Mouse (Mus musculus) lung, adult 18-20 months (tissue): ENCODE results near the gene Tmem198.

ENCODE experiments used
- DNase-seq, 2 experiments: peaks; one replicate each; pipeline ENCODE4 v3.0.0; 2022; ENCODE audit warnings: mixed read lengths in 2 of 2

Gene Tmem198

DNA sequence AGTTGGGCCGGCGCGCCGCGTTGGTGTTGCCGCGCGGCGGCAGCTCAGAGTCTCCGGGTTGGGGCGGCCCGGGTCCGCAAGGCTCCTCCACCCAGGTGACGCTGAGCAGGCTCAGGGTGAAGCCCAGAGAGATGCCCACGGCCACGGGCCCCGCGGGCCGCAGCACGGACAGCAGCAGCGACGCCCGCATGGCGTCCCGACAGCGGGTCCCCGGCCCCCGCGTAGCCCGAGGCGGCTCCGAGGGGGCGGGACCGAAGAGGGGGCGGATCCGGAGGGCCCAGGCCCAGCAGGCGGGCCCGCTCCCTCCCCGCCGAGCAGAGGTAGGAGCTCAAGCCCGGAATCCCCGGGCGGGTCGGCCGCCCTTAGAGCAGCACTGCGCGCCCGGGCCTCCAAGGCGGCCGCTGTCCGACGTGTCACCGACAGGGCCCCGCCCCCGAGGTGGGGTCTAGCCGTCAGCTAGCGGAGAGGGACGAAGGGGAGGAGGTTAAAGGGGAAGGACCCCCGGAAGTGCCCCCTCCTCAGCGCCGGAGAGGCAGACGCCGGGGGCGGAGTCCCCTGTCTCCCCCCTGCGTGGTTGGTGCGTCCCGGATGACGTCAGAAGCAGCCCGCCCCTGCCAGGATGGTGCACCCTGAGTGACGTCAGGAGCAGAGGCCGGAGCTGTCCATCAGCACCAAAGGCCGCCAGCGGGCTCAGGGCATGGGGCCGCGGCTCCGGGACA lies at the start of gene Tmem198, which contains the start of gene Chpf:
Tmem198 (plus strand) TSS at position 617 of the 719 bp plus-strand sequence.
Chpf (minus strand) TSS at position 392 of the 719 bp plus-strand sequence.
- peak; percentile 96 to 97 for DNase-seq

- peak; percentile 85 to 90 for DNase-seq
Measured at GRCm38 (mm10) chr1:75435475-75436328, 43.6 kb upstream of the Tmem198 start, which contains the start of gene Gmppa. TSS of gene Gmppa (plus strand) at chr1:75435930.

- no peak for DNase-seq
Measured at GRCm38 (mm10) chr1:75438782-75439181, 40.5 kb upstream of the Tmem198 start.

- DNase-seq = no peak
Measured at GRCm38 (mm10) chr1:75440661-75441060, 38.7 kb upstream of the Tmem198 start.

- DNase-seq = no peak
Measured at GRCm38 (mm10) chr1:75441471-75441996, 37.8 kb upstream of the Tmem198 start.

- DNase-seq = no peak
Measured at GRCm38 (mm10) chr1:75442171-75442570, 37.2 kb upstream of the Tmem198 start.

DNA sequence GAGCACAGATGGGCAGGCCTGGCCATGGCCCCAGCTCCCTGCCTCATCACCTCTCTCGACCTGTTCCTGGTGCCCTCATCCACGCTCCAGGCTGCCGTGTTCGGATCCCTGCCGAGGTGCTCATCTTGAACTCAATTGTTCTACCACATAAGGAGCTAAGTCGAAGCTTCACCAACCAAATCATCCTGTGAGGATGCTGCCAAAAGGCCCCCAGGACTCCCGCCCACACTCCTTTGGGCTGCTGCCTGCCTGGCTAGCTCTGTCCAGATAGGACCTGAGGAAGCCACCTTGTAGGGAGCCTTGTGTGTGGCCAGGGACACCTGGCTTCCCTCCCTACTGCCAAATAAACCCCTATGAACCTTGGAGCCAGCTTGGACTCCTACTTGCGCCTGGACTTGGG lies 36.5 kb upstream of the Tmem198 start:
- DNase-seq = no peak

DNA sequence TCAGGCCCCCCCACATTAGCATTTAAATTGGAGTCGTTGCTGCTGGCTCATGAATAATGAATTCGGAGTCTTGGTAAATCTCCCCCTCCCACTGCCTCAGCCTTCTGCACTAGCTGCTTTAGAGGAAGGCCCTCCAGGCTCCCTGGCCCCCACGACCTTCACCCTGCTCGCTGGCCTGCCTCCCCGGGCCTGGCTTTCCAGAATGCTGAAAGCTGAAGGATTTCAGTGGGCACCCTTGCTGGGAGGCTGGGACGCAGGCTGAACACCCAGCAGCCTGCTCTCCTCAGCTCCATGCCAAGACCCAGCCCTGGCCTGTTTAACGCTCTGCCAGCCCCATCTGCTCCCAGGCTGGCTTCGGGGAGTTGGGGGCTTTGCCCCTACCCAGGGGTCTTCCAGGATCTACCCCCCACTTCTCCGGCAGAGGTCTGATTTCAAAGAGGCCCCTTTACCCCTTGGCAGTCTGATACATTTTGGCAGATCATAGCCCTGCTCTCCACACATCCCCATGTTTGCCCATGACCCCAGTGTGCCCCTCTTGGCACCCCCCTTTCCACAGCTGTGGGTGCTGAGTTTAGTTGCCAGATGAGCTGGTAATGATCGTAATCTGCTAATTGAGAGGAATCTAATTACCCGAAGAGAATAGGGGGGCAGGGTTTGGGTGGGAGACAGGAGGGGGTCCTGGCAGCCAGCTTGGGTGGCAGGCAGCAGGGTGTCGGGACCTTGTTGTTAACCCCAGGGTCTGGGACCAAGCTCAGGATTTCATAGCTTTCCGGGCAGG lies 35.9 kb upstream of the Tmem198 start:
- DNase-seq = no peak

GRCm38 (mm10) chr1:75444208-75444607 lies 35.1 kb upstream of the Tmem198 start:
- DNase-seq = no peak

GRCm38 (mm10) chr1:75445141-75445701 lies 34.1 kb upstream of the Tmem198 start:
- no peak for DNase-seq

- DNase-seq = peak; percentile 60 to 66
Measured at GRCm38 (mm10) chr1:75445751-75446611, 33.4 kb upstream of the Tmem198 start.

DNA sequence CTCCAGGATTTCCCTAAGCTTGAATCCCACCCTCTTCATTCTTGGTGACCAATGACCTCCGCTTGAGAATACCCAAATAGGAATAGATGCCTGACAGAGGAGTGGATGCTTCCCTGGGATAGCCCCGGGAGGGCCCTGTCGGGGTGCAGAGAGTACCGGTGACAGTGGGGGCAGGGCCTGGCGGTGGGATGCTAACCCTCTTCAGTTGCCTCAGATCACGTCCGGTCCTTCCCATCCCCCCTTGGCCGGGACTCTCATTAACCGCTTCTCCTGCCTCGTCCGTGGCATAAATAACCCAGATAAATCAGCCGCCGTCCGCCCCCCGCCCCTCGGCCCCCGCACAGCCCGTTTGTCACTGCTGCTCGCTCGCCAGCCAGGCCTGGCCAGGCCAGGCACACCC lies 32.7 kb upstream of the Tmem198 start:
- DNase-seq = no peak

GRCm38 (mm10) chr1:75447265-75448051 lies 31.9 kb upstream of the Tmem198 start:
- DNase-seq = no peak

- no peak for DNase-seq
Measured at GRCm38 (mm10) chr1:75448052-75448431, 31.3 kb upstream of the Tmem198 start.

DNA sequence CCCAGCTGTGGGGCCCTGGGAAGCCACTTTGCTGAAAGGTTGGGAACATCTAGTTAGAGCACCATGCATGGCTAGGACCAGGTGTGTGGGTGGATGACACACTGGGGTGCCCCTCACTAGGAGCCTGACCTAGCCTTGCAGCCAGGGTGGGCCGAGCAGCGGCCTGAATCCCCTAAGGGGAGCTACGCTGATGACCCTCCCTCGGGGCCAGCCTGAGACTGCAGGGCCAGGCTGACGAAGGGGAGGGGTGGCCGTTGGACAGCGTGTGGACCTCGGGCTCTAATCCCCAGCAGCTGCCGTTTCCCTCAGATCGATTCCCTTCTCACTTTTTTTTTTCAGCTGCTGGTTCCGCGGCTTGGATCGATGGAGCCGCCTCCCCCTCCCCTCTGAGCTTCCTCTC lies 30.4 kb upstream of the Tmem198 start:
- DNase-seq = no peak

DNA sequence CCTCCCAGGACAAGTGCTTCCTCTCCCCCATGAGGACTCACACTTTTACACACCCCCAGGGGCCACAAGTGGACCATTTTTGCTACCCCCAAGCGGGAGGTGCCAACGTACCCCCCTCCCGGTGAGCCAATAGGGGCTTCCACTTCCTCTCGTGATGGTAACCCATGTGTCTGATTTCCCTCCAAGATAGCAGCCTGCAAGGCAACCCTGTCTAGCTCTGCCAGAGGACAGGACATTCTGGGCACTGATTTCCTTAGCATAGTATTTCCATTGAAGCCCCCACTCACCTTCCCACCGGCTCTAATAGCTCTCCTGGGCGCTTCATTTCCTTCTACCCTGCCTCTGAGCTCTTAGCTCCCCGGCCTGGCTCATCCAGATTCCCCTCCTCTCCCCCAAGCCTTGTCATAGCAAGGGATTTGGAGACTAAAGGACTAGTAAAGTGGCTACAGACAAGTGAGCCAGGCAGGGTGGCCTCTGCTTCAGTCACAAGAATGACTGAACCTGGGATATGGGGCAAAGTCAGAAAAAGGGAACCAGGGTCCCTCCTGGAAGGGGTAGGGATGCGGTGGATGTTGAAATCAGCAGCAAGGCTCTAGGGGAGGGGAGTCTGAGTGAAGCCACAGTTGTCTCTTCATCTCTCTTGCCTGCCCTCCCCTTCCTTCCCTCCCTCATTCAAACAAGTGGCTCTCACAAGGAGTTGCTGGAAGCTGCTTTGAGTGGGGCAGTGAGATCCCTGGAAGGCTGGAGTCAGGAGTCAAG lies 29.8 kb upstream of the Tmem198 start:
- DNase-seq = no peak

DNA sequence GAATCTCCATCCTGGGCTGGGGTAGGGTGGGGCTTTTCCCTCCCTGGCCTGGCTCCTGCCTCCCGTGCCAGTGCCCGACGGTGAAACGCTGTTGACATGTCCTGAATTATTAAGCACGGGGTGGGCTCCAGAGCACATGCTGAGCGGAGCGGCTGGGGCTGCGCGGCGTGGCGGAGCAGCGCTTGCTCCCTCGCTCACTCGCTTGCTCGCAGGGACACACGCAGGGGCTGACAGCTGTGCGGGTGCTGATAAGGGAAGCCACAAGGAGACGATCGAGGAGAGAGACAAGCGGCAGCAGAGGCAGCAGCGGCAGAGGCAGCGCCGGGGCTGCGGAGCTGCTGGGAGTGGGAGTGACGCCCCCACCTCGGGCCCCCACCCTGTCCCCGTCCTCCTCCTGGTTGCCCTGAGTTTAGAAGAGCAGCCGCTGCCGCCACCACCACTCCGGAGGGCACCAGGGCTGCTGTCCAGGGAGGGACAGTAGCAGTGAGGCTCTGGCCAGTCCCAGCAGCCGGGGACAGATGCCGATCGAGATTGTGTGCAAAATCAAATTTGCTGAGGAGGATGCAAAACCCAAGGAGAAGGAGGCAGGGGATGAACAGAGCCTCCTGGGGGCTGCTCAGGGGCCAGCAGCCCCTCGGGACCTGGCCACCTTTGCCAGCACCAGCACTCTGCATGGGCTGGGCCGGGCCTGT lies 28.9 kb upstream of the Tmem198 start, which contains the start of gene Asic4:
Asic4 (plus strand) TSS at position 123 of the 692 bp plus-strand sequence.
- no peak for DNase-seq

- no peak for DNase-seq
Measured at GRCm38 (mm10) chr1:75451900-75452299, 27.4 kb upstream of the Tmem198 start.

DNA sequence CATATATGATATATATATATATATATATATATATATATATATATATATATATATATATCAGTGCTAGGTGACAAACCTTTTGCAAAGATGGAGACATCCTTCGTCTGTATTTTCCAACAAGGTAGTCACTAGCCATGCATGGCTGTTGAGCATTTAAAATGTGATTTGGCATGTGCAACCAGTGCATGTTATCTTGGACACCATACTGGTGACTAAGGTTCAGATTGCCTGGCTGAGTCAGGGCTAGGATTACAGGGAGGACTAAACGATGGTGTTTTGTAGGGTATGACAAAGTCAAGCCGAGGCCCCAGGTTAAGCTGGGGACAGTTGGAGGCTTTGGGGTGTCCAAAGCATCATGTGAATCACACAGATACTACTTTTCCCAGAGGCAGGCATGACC lies 23.9 kb upstream of the Tmem198 start:
- no peak for DNase-seq
